Mouse (Mus musculus) mature B cell (primary cell): ENCODE results near the gene Rhox10.
"Not testable (repeated sequence)": the region's sequence is repeated elsewhere in the genome, so short reads cannot be mapped to it uniquely, and the experiment has no call there.

Experiments
- in situ Hi-C: fragments of 300-500 bp; cut with MboI; formaldehyde crosslinking; loops from 2 replicates; pipeline ENCODE4 v1.14.3; 2019

Rhox10 gene

DNA sequence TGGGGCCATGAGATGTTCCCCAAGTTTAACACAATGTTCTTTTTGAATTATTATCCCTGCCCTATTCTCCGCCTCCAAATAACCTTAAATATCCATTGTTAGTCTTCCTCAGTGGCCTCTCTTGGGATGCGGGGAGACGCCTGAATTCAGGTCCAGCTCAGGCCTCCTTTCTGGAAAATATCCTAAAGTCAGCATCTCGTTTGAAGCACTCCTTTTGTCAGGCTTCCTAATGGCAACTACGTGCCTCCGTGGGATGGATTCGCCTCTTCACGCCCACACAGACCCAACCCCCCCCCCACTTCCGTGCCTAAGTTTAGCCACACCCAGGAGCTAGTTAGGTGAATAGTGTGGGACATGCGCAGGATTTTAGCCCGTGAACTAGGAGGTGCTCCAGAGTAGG, at the start of gene Rhox10:
Rhox10 (plus strand) TSS at position 301 of the 400 bp plus-strand sequence.
- in situ Hi-C loops = no loop called here

DNA sequence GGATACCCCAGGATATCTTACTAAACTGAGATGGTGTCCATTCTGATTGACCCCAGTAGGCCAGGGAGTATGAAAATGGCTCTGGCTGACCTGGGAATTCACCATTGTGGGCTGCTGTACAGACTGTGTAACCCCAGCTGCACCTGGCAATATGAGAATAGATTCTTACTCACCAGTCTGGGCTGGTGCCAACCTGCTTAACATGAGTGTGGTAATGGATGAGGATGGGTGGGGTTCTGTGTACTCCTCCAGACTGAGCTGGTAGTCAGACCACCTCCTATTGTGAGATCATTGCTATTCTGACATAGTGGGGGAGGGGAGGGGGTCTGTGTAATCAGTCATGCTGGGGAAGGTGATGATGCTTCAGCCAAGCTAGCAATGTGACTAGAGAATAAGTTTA, 47.7 kb upstream of the Rhox10 start, which contains the start of gene Btg1-ps1:
Btg1-ps1 (minus strand) TSS at position 219 of the 400 bp plus-strand sequence.
- in situ Hi-C loops = not testable (repeated sequence)

DNA sequence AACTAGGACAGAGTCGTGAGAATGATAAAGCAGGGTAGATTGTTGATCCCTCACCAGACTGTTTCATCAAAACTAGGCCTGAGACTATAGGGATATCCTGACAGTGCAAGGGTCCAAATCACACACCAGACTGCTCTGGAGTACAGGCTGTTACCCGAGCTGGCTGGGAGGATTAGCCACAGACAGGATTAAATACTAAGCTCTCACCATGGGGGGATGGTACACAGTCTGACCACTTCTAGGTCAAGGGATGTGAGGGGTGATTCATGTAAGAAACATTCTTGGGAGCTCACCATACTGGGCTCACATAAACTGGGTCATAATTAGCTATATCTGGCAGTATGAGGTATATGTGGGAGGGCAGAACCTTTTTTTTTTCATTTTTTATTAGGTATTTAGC, 32.4 kb upstream of the Rhox10 start:
- in situ Hi-C loops = no loop called here

DNA sequence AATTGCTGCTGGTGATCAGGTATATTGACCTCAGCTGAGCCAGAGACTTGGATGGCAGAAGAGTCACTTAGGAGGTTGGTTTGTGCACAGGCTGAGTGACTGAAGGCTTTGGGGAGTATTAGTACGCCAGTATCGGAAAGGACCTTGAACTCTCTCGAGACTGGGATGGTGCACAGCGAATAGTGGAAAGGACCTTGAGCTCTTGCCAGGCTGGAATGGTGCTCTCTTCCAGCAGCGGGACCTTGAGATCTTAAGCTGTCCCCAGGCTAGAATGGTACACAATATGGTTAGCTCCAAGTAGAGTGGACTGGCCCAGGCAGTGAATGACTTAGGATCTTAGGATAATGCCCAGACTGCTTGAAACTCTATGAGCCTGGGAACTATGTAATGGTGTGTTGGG, 26.6 kb upstream of the Rhox10 start:
- in situ Hi-C loops = no loop called here

DNA sequence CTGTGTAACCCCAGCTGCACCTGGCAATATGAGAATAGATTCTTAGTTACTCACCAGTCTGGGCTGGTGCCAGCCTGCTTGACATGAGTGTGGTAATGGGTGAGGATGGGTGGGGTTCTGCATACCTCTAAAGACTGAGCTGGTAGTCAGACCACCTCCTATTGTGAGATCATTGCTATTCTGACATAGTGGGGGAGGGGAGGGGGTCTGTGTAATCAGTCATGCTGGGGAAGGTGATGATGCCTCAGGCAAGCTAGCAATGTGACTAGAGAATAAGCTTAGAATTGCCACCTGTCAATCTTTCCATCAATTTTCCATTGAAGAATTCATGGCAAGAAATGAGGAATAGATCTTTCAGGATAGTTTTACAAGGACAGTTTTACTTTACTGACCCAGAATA, 23.3 kb upstream of the Rhox10 start, which contains the start of gene Btg1-ps2:
Btg1-ps2 (minus strand) TSS at position 101 of the 400 bp plus-strand sequence.
- in situ Hi-C loops = not testable (repeated sequence)

DNA sequence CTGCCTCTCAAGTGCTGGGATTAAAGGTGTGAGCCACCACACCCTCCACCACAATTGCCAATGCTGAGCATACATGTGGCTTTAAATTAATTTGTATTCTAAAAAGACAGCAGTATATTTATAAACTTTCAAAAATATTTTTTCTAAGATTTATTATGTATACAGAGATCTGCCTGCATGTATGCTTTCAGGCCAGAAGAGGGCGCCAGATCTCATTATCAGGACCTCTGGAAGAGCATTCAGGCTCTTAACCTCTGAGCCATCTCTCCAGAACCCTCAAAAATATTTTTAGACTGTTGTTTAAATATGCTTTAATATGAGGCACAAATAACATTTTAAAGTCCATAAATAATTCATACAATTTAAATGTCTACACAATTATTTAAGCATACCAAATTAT, 4.7 kb upstream of the Rhox10 start:
- in situ Hi-C loops = no loop called here

DNA sequence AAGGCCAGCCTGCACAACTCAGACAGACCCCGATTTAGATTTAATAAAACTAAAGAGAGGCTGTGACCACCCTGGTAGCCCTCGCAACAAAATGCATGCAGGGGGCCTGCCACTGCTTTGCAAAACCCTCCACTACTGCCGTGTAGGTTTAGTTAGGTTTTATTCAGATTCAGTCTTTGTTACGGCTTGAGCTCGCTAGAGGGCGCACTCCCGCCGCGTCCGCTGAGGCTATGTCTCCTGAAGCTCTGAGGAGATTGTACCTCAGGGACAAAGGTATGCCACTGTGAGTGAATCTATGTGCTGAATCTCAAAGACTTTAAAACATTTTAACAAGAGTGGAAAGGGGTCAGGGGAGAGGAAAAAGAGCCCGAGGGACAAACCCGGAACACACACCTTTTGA, 18.0 kb downstream of the Rhox10 start:
- in situ Hi-C loops = no loop called here

DNA sequence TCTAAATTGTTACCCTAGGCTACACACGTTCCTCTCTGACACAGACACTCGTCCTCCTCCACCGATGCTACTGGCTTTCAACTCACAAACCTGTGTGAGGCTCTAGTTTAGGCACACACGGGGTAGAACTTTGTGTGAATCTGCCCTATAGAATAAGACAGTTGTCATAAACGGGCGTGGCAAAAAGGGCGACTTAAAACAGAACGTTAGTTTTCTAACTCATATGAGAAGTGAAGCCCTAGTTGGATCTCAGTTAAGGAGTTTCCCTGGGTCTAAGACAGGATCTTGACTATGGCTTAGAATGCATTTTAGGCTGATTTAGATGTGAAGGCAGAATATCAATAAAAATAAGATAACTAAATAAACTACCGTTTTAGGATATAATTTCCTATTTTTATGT, 18.8 kb downstream of the Rhox10 start, which contains the start of gene Rhox11:
Rhox11 (minus strand) TSS at position 101 of the 400 bp plus-strand sequence.
- in situ Hi-C loops = no loop called here

DNA sequence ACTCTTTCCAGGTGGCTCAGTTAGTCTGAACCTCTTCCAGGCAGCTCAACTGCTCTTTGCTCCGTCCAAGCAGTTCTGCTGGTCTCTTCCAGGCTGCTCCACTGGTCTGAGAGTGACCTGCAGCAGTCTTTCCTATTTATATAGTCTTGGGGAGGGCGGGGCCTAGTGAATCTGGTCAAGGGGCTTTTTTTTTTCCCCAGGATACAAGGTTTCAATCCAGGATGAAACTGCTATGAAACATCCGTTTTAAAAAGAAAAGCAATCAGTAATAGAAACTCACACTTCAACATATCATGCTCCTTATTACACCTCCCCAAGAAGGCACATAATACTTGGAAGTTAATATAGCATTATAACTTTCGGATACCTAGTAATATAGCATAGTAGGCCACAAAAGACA, 44.5 kb downstream of the Rhox10 start, which contains the start of gene Rhox12:
Rhox12 (minus strand) TSS at position 101 of the 400 bp plus-strand sequence.
- in situ Hi-C loops = no loop called here

DNA sequence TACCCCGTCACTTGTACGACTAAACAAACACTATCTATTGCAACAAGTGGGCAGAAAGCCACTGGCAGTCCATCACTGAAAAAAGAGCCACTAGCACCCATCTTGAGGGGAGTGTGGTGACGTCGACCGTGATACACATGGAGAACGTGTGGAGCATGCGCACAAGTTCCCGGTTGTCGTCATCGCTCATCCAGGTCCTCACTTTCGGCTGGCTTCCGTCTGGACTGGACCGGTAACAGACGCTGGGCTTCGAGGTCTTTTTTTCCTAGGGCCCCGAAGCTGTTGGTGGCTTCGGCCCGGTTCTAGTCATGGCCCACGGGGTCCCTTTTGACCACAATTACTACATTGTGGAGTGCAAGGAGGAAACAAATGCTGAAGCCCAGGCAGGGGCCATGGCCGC, 54.7 kb downstream of the Rhox10 start, which contains the start of gene Rhox13:
Rhox13 (plus strand) TSS at position 238 of the 400 bp plus-strand sequence.
- in situ Hi-C loops = no loop called here
